Mouse (Mus musculus) B cell, adult (primary cell): ENCODE data around the gene Gm11397. TPM values are rescaled to one million over a fixed set of nuclear protein-coding genes. Genes with fewer than 3 reads are reported as not detected.

ENCODE experiments used
- total RNA-seq: library from RNA; stranded (reverse); gene quantifications from 4 replicates; pipeline ENCODE4 v1.2.4, GENCODE M21; 2023; ENCODE audit not compliant: inconsistent age

Gm11397 gene
- total RNA-seq, result not detected in 4 replicates

DNA sequence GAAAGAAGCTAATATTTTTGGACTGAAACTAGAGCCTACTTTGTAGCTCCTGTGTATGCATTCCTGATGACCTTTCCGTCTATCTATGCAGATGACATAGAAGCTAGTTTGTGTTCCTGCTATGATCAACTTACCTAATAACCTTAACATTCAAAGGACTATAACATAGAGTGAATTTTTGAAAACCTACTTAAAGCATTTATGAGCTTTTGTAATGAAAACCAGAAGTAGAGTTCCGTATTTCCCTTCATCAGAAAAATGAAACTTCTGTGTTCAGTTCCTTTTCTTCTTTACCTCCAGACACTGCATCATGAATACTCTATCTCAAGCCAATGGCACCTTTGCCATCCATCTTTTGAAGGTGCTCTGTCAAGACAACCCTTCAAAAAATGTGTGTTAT lies at the start of gene Gm11397:
Gene Gm11397, plus strand, starts transcription at position 301 of the 400 bp plus-strand sequence.

Other genes starting within 250 kb of the Gm11397 start
- gene Serpinb9c, start 236.0 kb upstream of the Gm11397 start, total RNA-seq, result not detected in 4 replicates
- not detected in 4 replicates for gene Serpinb9d, start 202.8 kb upstream of the Gm11397 start, total RNA-seq
- not detected in 4 replicates for gene Serpinb9e, start 146.1 kb upstream of the Gm11397 start, total RNA-seq
- not detected in 4 replicates for gene Serpinb9f, start 71.7 kb upstream of the Gm11397 start, total RNA-seq
- gene Serpinb9g, start 89.0 kb downstream of the Gm11397 start, total RNA-seq, result not detected in 4 replicates